Mouse (Mus musculus) right cerebral cortex, postnatal 10 days (tissue): ENCODE results near the gene Nhlrc1.

ENCODE experiments used
- DNase-seq, 2 experiments: peaks; one replicate each; pipeline ENCODE4 v3.0.0; 2021; ENCODE audit warnings: low spot score in 2 of 2

The Nhlrc1 gene

GRCm38 (mm10) chr13:47014334-47015194, at the start of gene Nhlrc1:
Gene Nhlrc1, minus strand, starts transcription at chr13:47014850.
- peak; percentile 85 to 86 for DNase-seq

- no peak for DNase-seq
Measured at GRCm38 (mm10) chr13:47063985-47064760, 49.5 kb upstream of the Nhlrc1 start.

- no peak for DNase-seq
Measured at GRCm38 (mm10) chr13:47062756-47063155, 48.1 kb upstream of the Nhlrc1 start.

GRCm38 (mm10) chr13:47056781-47057180, 42.1 kb upstream of the Nhlrc1 start:
- no peak for DNase-seq

- DNase-seq = peak; percentile 74 to 88
Measured at GRCm38 (mm10) chr13:47056126-47056525, 41.5 kb upstream of the Nhlrc1 start.

- no peak for DNase-seq
Measured at GRCm38 (mm10) chr13:47053971-47054370, 39.3 kb upstream of the Nhlrc1 start.

DNA sequence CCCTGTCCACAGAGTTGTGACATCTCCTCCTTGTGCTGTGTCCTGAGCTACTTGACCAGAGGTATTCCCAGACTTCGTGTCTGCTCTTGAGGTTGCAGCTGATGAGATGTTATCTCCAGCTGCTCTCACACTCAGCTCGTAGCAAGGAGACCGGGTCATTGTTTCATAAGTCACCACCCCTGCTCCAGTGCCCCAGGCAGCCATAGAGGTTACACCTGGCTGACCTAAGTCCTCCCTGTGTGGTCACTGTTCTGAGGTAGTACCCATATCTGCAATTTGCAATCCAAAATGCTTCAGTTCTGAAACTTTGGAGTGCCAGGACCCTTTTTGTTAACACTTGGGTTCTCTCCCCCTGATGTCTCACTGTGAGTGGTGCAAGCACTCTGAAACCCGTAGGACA, 35.4 kb upstream of the Nhlrc1 start:
- DNase-seq = no peak

- no peak for DNase-seq
Measured at GRCm38 (mm10) chr13:47047996-47048395, 33.3 kb upstream of the Nhlrc1 start.

GRCm38 (mm10) chr13:47044617-47044947, 29.9 kb upstream of the Nhlrc1 start, which contains the start of gene Tpmt:
Gene Tpmt, minus strand, starts transcription at chr13:47044737.
- DNase-seq = peak; percentile 41 to 62

DNA sequence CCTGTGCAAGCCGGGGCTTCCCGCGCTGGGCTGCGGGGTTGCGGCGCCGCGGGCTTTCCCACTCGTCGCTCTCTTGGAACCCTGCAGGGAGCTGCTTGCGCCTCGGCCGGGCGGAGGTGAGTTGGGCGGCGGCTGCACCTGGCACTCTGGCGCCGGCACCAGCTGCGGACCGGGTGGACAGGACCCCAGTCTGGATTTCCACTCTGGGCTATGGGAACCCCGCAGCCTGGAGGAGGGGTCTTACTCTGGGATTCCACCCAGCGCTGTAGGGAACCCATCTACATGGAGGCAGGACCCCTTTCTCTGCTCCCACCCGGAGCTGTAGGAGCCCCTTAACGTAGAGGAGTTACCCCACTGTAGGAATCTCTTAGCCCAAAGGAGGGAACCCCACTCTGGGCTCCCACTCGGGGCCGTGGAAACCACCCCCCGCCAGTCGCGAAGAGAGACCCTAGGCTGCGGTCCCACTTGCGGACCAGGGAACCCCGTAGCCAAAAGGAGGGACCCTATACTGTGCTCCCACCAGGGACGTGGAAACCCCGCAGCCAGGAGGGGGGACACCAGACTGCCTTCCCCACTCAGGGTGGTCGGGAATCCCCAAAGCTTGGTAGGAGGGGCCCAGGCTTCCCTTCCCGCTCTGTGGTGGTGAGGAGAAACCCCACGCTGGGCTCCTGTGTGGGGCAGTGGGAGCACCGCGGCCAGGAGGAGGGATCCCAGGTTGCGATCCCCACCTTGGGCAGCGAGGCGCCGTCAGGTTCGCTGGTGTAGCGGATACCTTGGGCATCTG, 29.4 kb upstream of the Nhlrc1 start:
- DNase-seq = peak in 1 of 2 experiments; percentile 34

DNA sequence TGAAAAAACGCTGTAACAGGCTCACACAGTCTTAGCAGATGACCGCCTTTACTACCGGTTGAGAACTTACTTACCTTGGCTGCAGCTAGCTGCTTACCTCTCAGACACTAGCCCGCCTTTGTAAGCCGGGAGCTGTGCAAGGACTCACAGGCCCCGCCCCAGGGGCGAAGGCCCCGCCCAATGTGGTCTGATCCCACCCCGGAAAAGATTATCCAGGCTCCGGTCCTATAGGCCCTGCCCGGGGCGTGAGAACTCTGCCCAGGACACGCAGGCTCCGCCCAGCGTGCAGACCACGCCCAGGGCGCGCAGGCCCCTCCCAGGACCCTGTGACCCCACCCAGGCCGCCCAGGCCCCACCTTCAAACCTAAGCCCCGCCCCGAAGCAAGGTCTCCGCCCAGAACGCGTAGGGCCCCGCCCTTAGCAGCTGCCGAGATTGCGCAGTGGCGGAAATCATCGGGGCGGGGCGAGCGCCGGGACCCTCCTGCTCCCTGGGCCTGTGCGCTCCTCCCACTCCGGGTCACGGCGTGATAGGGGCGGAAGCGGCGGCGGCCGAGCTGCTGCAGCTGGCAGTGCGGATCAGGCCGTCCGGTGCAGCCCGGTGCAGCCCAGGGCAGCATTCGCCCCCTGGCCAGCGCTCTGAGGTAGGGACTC, 28.5 kb upstream of the Nhlrc1 start, which contains the start of gene Kdm1b:
Gene Kdm1b, plus strand, starts transcription at position 470 of the 651 bp plus-strand sequence.
- peak; percentile 97 to 99 for DNase-seq

GRCm38 (mm10) chr13:47042024-47042633, 27.5 kb upstream of the Nhlrc1 start:
- DNase-seq = no peak

DNA sequence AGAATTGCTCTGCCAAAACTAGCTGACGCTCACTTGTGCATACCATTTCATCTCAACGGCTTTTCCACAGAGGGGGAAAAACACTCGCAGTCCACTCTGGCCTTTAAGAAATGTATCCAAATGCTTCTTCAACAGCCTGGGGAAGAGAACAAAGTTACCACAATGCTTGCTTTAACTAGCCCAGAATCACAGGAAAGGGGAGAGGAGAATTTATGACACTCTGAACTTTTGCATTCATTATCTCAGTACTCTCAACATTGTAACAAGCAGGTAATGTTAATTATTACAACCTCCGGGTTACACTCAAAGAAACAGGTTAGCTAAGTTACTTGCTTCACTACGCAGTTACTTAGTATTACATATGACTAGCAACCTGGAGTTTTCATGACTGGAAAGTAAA, 25.4 kb upstream of the Nhlrc1 start:
- no peak for DNase-seq

GRCm38 (mm10) chr13:47037946-47038345, 23.3 kb upstream of the Nhlrc1 start:
- DNase-seq = no peak

GRCm38 (mm10) chr13:47033602-47034001, 19.0 kb upstream of the Nhlrc1 start:
- DNase-seq = no peak

DNA sequence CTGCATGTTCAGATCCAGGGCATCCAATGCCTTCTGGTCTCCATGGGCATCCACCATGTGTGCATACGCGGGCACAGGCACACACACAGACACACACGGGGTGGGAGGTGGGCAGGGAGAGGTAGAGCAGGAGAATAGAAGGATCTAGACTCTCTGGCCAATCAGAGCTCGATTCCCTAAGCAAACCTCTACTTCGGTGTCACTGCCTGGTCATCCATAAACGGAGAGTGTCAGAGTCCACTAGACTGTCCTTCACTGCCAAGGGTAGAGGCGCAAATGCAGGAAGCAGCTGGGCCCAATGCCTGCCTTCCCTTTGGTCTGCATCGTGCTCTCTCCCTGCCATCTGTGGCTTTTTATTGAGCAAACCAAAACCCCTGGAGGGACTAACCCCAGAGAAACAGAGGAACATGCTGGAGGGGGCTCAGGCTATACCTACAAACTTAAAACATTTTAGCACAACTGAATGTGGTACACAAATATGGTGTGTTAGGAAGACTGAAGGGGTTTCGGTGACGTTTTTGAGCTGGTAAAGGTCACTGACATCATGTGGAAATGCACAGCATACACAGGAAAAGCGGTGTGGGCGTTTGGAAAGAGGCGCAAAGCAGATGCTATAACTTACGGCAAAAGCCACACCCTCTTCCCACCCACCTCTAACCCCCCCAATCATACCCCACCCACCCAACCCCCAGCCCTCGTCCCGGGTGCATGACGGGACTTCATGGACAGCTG, 15.9 kb upstream of the Nhlrc1 start:
- no peak for DNase-seq

DNA sequence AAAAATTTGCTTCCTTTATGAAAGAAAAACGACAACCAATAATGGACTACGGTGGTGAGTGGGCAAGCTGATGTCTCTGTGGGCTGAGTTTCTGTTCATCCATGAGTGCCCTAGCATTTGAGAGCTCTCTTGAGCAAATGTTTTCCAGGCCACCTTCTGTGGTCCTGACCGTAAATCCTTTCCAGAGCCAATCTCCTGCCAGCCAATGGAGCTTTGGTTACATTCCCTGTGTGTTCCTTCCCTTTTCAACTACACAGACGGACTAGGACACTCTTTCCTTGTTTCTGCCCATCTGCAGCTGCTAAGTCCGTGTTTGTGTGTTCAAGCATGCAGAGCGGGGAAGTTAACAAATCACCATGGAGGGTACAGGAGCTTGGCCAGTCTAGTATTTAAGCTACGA, 6.1 kb upstream of the Nhlrc1 start:
- no peak for DNase-seq

GRCm38 (mm10) chr13:47019774-47020173, 5.1 kb upstream of the Nhlrc1 start:
- DNase-seq = no peak

- peak; percentile 81 to 83 for DNase-seq
Measured at GRCm38 (mm10) chr13:47017259-47017658, 2.6 kb upstream of the Nhlrc1 start.

DNA sequence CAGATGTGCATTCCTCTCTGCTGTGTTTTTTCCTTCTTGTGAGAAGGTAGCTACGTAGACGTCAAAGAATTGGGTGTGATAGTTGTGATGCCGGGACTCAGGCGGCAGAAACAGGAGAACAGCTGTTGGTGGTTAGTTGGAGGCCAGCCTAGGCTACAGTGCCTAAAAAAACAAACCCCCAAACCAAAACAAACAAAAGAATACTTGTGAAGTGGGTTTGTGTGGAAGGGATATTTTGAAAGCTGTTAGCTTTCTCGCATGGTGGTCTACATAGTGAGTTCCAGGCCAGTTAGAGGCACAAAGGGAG, 498 bp upstream of the Nhlrc1 start:
- DNase-seq = no peak

- no peak for DNase-seq
Measured at GRCm38 (mm10) chr13:47013740-47014139, 910 bp downstream of the Nhlrc1 start.
